Mouse (Mus musculus) urinary bladder, postnatal 14 days (tissue): Measurements from ENCODE around the gene Vmn1r214.

ENCODE experiments used
- DNase-seq: peaks from one replicate; pipeline ENCODE4 v3.0.0; 2021; ENCODE audit warnings: low spot score

The Vmn1r214 gene

GRCm38 (mm10) chr13:23030118-23030517, at the start of gene Vmn1r214:
Gene Vmn1r214, plus strand, starts transcription at chr13:23030418.
- DNase-seq, result no peak

- no peak for DNase-seq
Observed at GRCm38 (mm10) chr13:22990214-22990891, 39.9 kb upstream of the Vmn1r214 start.

GRCm38 (mm10) chr13:22992178-22992700, 38.0 kb upstream of the Vmn1r214 start:
- DNase-seq, result no peak

GRCm38 (mm10) chr13:22992721-22993120, 37.5 kb upstream of the Vmn1r214 start:
- DNase-seq, result no peak

- DNase-seq, result no peak
Observed at GRCm38 (mm10) chr13:23007356-23007755, 22.9 kb upstream of the Vmn1r214 start, which contains the start of gene Vmn1r213. Gene Vmn1r213, plus strand, starts transcription at chr13:23007656.

GRCm38 (mm10) chr13:23018158-23018557, 12.1 kb upstream of the Vmn1r214 start:
- DNase-seq, result no peak

- DNase-seq, result no peak
Observed at GRCm38 (mm10) chr13:23024812-23025211, 5.4 kb upstream of the Vmn1r214 start.

- DNase-seq, result no peak
Observed at GRCm38 (mm10) chr13:23057778-23058177, 27.6 kb downstream of the Vmn1r214 start.

GRCm38 (mm10) chr13:23067725-23068124, 37.5 kb downstream of the Vmn1r214 start, which contains the start of gene Vmn1r215:
Gene Vmn1r215, plus strand, starts transcription at chr13:23068025.
- DNase-seq, result no peak

- DNase-seq, result no peak
Observed at GRCm38 (mm10) chr13:23069312-23069711, 39.1 kb downstream of the Vmn1r214 start.
